Mouse (Mus musculus): ENCODE data around the gene Cnot1.
"Not testable (repeated sequence)": the region's sequence is repeated elsewhere in the genome, so short reads cannot be mapped to it uniquely, and the experiment has no call there.

Gene Cnot1

GRCm38 (mm10) chr8:95816044-95816708 is 8.9 kb upstream of the Cnot1 start:
- DNase-seq (ENCODE audit: low spot score), result no peak

- peak; percentile 59 for DNase-seq (ENCODE audit: low spot score)
Observed at GRCm38 (mm10) chr8:95810184-95810591, 2.9 kb upstream of the Cnot1 start.

- DNase-seq (ENCODE audit: low spot score), result no peak
Observed at GRCm38 (mm10) chr8:95809116-95809515, 1.9 kb upstream of the Cnot1 start.

DNA sequence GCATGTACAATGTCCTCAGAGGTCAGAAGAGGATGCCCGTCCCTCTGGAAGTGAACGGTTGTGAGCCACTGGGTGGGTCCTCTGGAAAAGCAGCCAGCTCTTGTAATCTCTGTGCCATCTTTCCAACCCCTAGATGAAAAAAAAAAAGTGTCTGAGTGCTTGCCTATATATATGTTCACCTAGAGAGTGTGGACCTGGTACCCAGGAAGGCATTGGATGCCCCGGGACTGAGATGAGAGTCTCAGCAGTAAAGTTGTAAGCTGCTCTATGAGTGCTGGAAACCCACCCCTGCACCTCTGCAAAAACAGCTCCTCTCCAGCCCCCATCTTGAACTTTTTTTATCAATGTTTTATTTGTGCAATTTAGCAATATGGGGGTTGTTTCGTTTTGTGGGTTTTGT is 1.4 kb upstream of the Cnot1 start:
- DNase-seq (ENCODE audit: low spot score), result no peak

- peak; percentile 93 for DNase-seq (ENCODE audit: low spot score)
Observed at GRCm38 (mm10) chr8:95807861-95808260, 597 bp upstream of the Cnot1 start.

DNA sequence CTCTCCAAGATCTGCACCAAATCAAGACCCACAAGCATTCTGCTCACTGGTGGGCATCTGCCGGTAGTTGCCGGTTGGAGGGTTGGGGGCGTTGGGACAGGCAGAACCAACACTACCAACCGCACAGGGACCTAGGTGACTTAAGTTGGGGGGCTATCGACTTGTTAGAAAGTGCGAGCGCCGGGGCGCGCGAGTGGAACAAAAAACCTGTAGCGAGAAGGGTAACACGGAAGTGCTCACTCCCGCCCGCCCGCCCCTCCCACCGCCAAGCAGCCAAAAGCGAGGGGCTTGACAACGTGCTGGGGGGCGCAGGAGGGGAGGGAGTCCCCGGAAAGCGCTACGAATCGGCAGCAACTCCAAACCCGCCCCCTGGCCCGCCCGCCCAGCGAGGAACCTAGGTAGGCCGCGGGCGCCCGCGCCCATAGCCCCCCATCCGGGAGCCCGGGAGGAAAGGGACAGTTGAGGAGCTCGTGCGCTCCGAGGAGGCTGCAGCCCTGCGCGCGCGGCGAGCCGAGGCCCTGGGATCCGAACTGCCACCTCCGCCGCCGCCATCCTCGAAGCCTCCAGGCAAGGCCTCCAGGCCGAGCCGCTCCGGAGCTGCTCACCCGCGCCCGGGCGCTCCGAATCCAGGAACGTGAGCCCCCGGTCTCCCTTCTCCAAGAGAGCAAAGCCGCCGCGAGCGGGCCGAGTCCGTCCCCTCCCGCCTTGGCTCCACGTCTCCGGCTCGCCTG is 638 bp downstream of the Cnot1 start:
- peak; percentile 55 for DNase-seq (ENCODE audit: low spot score)

GRCm38 (mm10) chr8:95805482-95805881 is 1.8 kb downstream of the Cnot1 start:
- no peak for DNase-seq (ENCODE audit: low spot score)

GRCm38 (mm10) chr8:95802231-95802630 is 5.0 kb downstream of the Cnot1 start:
- no peak for DNase-seq (ENCODE audit: low spot score)

DNA sequence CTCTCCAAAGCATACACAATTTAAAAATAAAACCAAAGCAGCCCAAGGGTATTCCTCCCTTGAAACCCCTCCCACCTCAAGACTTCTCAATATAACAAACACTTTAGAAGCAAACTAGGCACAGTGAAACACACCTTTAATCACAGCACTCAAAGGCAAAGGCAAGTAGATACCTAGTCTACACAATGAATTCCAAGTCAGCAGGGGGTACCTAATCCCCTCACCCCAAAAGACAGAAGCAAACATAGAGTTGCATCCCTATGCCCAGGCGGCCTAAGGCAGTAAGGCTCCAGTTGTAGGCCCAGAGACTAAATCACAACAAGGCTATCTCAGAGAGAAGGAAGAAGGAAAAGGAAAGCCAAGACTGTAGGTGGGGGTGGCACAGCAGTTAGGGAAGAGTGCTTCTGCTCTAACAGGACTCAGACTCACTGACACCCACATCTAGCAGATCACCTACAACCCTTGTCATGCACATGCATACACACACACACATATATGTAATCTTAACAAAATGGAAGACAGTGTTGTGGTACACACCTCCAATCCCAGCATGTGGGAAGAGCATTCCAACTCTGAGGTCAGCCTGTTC is 5.7 kb downstream of the Cnot1 start:
- DNase-seq (ENCODE audit: low spot score), result no peak

- no peak for DNase-seq (ENCODE audit: low spot score)
Observed at GRCm38 (mm10) chr8:95800353-95800752, 6.9 kb downstream of the Cnot1 start.

DNA sequence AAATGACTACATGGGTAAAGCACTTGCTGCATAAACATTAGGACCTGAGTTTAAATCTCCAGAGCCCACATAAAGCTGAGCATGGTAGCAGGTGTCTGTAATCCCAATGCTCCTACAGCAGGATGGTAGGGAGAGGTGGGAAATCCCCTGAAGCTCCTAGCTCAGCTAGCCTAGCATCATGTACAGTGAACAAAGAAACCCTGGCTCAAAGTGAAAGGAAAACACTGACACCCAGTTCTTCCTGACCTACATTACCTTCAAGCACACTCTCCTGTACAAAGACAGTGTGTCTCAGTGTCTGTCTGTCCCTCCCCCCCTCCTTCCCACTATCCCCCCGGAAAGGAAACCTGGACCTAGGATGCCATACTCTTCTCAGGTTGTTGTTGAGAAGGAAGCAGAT is 7.4 kb downstream of the Cnot1 start:
- DNase-seq (ENCODE audit: low spot score), result no peak

DNA sequence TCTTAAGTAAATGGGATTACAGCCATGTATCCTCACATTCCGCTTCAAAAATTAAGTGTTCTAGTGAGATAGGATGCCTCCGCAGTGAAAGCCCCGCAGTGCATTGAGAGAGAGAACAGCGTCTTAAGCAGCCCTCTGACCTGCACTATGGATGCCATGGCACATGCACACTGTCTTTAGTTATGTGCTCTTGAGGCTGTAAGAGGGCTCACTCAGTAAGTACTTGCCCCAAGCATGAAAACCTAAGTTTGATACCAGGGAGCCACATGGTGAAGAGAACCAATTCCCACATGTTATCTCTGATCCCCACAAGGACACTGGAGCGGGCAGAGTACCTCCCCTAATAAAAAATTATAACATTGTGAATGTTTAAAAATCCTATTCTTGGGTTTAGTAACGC is 8.1 kb downstream of the Cnot1 start:
- no peak for DNase-seq (ENCODE audit: low spot score)

GRCm38 (mm10) chr8:95795333-95796061 is 11.8 kb downstream of the Cnot1 start:
- not testable (repeated sequence) for DNase-seq (ENCODE audit: low spot score)

DNA sequence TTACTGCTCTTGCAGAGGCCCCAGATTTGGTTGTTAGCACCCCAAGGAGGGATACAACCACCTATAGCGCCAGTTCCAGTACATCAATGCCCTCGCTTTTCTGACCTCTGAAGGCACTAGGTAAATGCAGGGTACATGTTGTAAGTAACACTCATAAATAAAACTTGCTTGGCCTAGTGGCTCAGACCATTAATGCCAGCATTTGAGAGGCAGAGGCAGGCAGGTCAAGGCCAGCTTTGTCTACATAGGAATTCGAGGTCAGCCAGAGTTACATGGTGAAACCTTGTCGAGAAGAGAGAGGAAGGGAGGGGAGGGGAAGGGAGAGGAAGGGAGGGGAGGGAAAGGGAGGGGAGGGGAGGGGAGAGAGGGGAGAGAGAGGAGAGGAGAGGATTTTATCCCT is 21.7 kb downstream of the Cnot1 start:
- DNase-seq (ENCODE audit: low spot score), result no peak

- DNase-seq (ENCODE audit: low spot score), result no peak
Observed at GRCm38 (mm10) chr8:95782628-95783027, 24.6 kb downstream of the Cnot1 start.

GRCm38 (mm10) chr8:95781775-95782174 is 25.5 kb downstream of the Cnot1 start:
- no peak for DNase-seq (ENCODE audit: low spot score)

GRCm38 (mm10) chr8:95781085-95781484 is 26.2 kb downstream of the Cnot1 start:
- DNase-seq (ENCODE audit: low spot score), result no peak

DNA sequence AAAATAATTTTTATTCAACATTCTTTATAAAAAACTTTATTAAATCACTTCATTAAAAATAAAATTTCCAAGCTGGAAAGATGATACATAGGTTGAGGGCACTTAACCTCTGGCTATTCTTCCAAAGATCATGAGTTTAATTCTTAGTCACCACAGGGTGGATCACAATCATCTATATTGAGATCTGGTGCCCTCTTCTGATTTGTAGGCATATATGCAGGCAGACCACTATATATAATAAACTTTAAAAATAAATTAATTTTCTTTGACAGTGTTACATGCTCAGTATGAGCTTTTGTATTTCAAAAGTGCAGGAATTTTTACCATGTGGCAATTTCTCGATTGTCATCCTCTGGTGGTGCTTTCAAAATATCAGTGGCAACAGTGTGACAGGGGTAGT is 43.1 kb downstream of the Cnot1 start:
- no peak for DNase-seq (ENCODE audit: low spot score)

DNA sequence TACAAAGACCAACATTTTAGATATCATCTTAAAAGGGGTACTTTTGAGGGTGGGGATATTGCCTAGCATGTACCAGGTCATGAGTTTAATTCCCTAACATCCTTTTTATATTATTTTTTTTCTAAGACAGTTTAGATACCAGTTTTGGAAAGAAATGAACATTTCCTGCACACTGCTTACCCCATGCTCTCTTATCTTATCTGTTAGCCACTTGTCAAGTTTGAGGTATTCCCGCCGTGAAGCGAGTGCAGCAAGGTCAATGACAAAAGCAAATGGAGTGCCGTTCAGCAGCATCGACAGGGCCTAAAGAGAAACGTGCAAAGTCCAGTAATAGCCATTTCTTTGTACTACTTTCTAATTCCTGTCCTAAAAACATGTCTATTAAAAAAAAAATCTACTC is 46.9 kb downstream of the Cnot1 start:
- DNase-seq (ENCODE audit: low spot score), result no peak

- no peak for DNase-seq (ENCODE audit: low spot score)
Observed at GRCm38 (mm10) chr8:95751924-95752323, 55.3 kb downstream of the Cnot1 start.

- DNase-seq (ENCODE audit: low spot score), result no peak
Observed at GRCm38 (mm10) chr8:95748028-95748427, 59.2 kb downstream of the Cnot1 start.

DNA sequence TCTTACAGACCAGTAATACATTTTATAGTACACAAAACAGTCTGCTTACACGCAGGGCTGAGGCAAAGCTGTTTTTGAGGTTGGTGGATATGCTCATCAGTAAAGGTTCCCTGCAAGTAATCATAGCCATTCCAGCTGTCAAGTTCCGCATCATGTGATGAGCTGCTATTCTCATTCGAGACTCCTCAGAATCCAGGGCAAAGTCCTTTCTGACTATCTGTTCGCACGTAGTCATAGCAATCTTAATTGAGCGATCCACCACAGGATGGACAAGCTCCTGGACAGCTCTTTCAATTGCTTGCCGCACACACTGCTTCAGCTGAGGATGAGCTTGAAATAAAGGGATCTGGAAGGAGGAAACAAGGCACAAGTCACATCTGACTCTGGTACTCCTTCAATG is 65.5 kb downstream of the Cnot1 start:
- no peak for DNase-seq (ENCODE audit: low spot score)

- DNase-seq (ENCODE audit: low spot score), result no peak
Observed at GRCm38 (mm10) chr8:95738596-95738995, 68.7 kb downstream of the Cnot1 start.
